8 mouse cellular contexts compared by ENCODE assay signal in genomic region chr16:91864646-91865332, GRCm38 (mm10).
DNase-seq lines count a peak whose midpoint lies in the region; ATAC-seq lines count a peak whose summit lies in the region.
"Had no signal": no experiment of that assay in that cellular context is flagged by ENCODE, and none has a peak within 500 bp of the region (broad histone marks: within the 10 kb centered on the region; RNA-seq: fewer than 3 reads in every experiment).

No protein-coding gene starts in this region.

- no peak for DNase-seq in midbrain, embryonic 11.5 days (ENCODE audit: low spot score, missing footprints)
- peak; percentile 64 for DNase-seq in liver, embryonic 11.5 days (ENCODE audit: low spot score)
- peak; percentile 61 for DNase-seq in yolk sac, embryonic 10.5 days (ENCODE audit: low spot score)
- no peak for DNase-seq in embryo, embryonic 10.5 days (ENCODE audit: low spot score)
- DNase-seq in right cerebral cortex, postnatal 4 days: no peak

- no peak overlapping the region for H3K4me3 ChIP-seq in midbrain, embryonic 11.5 days (ENCODE audit: low read depth, low read length)
- H3K4me3 ChIP-seq in midbrain, embryonic 15.5 days: no peak overlapping the region
- no peak overlapping the region for H3K4me3 ChIP-seq in liver, embryonic 11.5 days (ENCODE audit: low read depth, low read length)
- H3K4me3 ChIP-seq: forebrain, embryonic 15.5 days had no signal

- no peak overlapping the region for H3K4me2 ChIP-seq in midbrain, embryonic 11.5 days
- no peak overlapping the region for H3K4me2 ChIP-seq in midbrain, embryonic 15.5 days
- peak overlapping the region; percentile 54 for H3K4me2 ChIP-seq in liver, embryonic 11.5 days
- H3K4me2 ChIP-seq: forebrain, embryonic 15.5 days had no signal

- no peak for ATAC-seq in midbrain, embryonic 11.5 days (ENCODE audit: low FRiP score)
- ATAC-seq in midbrain, embryonic 15.5 days (replicated peaks): no peak
- peak; percentile 48 for ATAC-seq in granulocyte monocyte progenitor cell, adult 5-6 weeks (replicated peaks; ENCODE audit: poor library complexity, severe bottlenecking)
- peak; percentile 97 for ATAC-seq in liver, embryonic 11.5 days (replicated peaks; ENCODE audit: low FRiP score)
- ATAC-seq: forebrain, embryonic 15.5 days had no signal

- H3K9ac ChIP-seq in midbrain, embryonic 11.5 days (ENCODE audit: low read length): no peak overlapping the region
- no peak overlapping the region for H3K9ac ChIP-seq in midbrain, embryonic 15.5 days
- peak overlapping the region; percentile 61 for H3K9ac ChIP-seq in liver, embryonic 11.5 days (ENCODE audit: low read depth, low read length)
- H3K9ac ChIP-seq: forebrain, embryonic 15.5 days had no signal

- peak overlapping the region; percentile 8; the same call in 1 of the 2 replicates for H3K27ac ChIP-seq in midbrain, embryonic 11.5 days (ENCODE audit: low read depth, low read length)
- H3K27ac ChIP-seq in midbrain, embryonic 15.5 days: no peak overlapping the region
- H3K27ac ChIP-seq in liver, embryonic 11.5 days (ENCODE audit: low read depth, low read length): peak overlapping the region; percentile 76

- peaks cover 23% of the 10 kb centered on the region; the same call in 1 of the 2 replicates for H3K36me3 ChIP-seq in midbrain, embryonic 11.5 days (ENCODE audit: control insufficient read depth, insufficient read depth, low read length)
- H3K36me3 ChIP-seq in midbrain, embryonic 15.5 days (replicated peaks): peaks cover 20% of the 10 kb centered on the region
- peaks cover 7% of the 10 kb centered on the region; the same call in 1 of the 2 replicates for H3K36me3 ChIP-seq in liver, embryonic 11.5 days (ENCODE audit: control insufficient read depth, insufficient read depth, low read length)

- 83% methylated on average over 10 of the region's 10 CpGs for whole genome bisulfite sequencing in midbrain, embryonic 11.5 days
- 86% methylated on average over 10 of the region's 10 CpGs for WGBS in midbrain, embryonic 15.5 days
- WGBS in liver, embryonic 11.5 days: 37% methylated on average over 10 of the region's 10 CpGs

- no peaks in the 10 kb centered on the region for H3K4me1 ChIP-seq in midbrain, embryonic 11.5 days (ENCODE audit: control insufficient read depth, insufficient read depth, low read length)
- no peaks in the 10 kb centered on the region for H3K4me1 ChIP-seq in midbrain, embryonic 15.5 days
- H3K4me1 ChIP-seq in liver, embryonic 11.5 days (replicated peaks; ENCODE audit: control insufficient read depth, insufficient read depth, low read length): peaks cover 54% of the 10 kb centered on the region

- H3K27me3 ChIP-seq in midbrain, embryonic 11.5 days (ENCODE audit: control insufficient read depth, insufficient read depth, low read length): no peaks in the 10 kb centered on the region
- no peaks in the 10 kb centered on the region for H3K27me3 ChIP-seq in midbrain, embryonic 15.5 days (replicated peaks)
- no peaks in the 10 kb centered on the region for H3K27me3 ChIP-seq in liver, embryonic 11.5 days (replicated peaks; ENCODE audit: control insufficient read depth, insufficient read depth, low read length)
- H3K27me3 ChIP-seq: forebrain, embryonic 15.5 days had no signal

- H3K9me3 ChIP-seq in midbrain, embryonic 11.5 days (ENCODE audit: control insufficient read depth, low read length): no peaks in the 10 kb centered on the region
- H3K9me3 ChIP-seq in midbrain, embryonic 15.5 days: no peaks in the 10 kb centered on the region
- H3K9me3 ChIP-seq in liver, embryonic 11.5 days (ENCODE audit: control insufficient read depth, low read length): no peaks in the 10 kb centered on the region
- H3K9me3 ChIP-seq: forebrain, embryonic 15.5 days had no signal

Comparison
In these comparisons a context has a peak if more than half of its experiments do, and no peak if none do; other contexts are left out.
1. ATAC-seq: peak in granulocyte monocyte progenitor cell, adult 5-6 weeks (single experiment) and liver, embryonic 11.5 days (single experiment); none in midbrain, embryonic 11.5 days (single experiment) and midbrain, embryonic 15.5 days (single experiment).
2. DNase-seq: peak in liver, embryonic 11.5 days (single experiment) and yolk sac, embryonic 10.5 days (single experiment); none in midbrain, embryonic 11.5 days (single experiment), embryo, embryonic 10.5 days (single experiment) and right cerebral cortex, postnatal 4 days (single experiment).